In genomic region chrX:142228055-142228768, GRCm38 (mm10) we compare ENCODE assay signal across 7 mouse cellular contexts. TPM values are rescaled to one million over a fixed set of nuclear protein-coding genes. Genes with fewer than 3 reads are reported as not detected.
DNase-seq lines count a peak whose midpoint lies in the region; ATAC-seq and TF ChIP-seq lines count a peak whose summit lies in the region.

No protein-coding gene starts in this region.

- no peak for TF ChIP-seq CTCF in intestine, postnatal 0 days (IDR thresholded peaks at IDR 0.05; ENCODE audit: low read depth)

- H3K36me3 ChIP-seq in embryonic facial prominence, embryonic 10.5 days (replicated peaks), result no peaks in the 10 kb centered on the region
- no peaks in the 10 kb centered on the region for H3K36me3 ChIP-seq in intestine, postnatal 0 days (ENCODE audit: control insufficient read depth, insufficient read depth)
- no peaks in the 10 kb centered on the region for H3K36me3 ChIP-seq in limb, embryonic 10.5 days
- H3K36me3 ChIP-seq in midbrain, embryonic 13.5 days, result no peaks in the 10 kb centered on the region

- H3K27ac ChIP-seq in embryonic facial prominence, embryonic 10.5 days (replicated peaks), result peak overlapping the region; percentile 86
- peak overlapping the region; percentile 79 for H3K27ac ChIP-seq in intestine, postnatal 0 days (ENCODE audit: low read depth, low read length)
- H3K27ac ChIP-seq in limb, embryonic 10.5 days, result peak overlapping the region; percentile 85
- H3K27ac ChIP-seq in midbrain, embryonic 13.5 days, result peak overlapping the region; percentile 84

- WGBS in embryonic facial prominence, embryonic 10.5 days, result 20% methylated on average over 37 of the region's 42 CpGs
- WGBS in intestine, postnatal 0 days, result 24% methylated on average over 33 of the region's 42 CpGs
- 14% methylated on average over 30 of the region's 42 CpGs for WGBS in limb, embryonic 10.5 days
- WGBS in midbrain, embryonic 13.5 days, result 30% methylated on average over 35 of the region's 42 CpGs

- no peaks in the 10 kb centered on the region for H3K4me1 ChIP-seq in embryonic facial prominence, embryonic 10.5 days
- no peaks in the 10 kb centered on the region for H3K4me1 ChIP-seq in intestine, postnatal 0 days (replicated peaks; ENCODE audit: control insufficient read depth, insufficient read depth, low read length)
- H3K4me1 ChIP-seq in limb, embryonic 10.5 days, result no peaks in the 10 kb centered on the region
- no peaks in the 10 kb centered on the region for H3K4me1 ChIP-seq in midbrain, embryonic 13.5 days (replicated peaks)

- H3K4me2 ChIP-seq in intestine, postnatal 0 days (replicated peaks; ENCODE audit: low read depth), result peak overlapping the region; percentile 57
- H3K4me2 ChIP-seq in midbrain, embryonic 13.5 days (replicated peaks), result peak overlapping the region; percentile 48

- peak; percentile 84 for DNase-seq in adrenal gland, postnatal 14 days
- DNase-seq in embryonic facial prominence, embryonic 10.5 days (ENCODE audit: low spot score), result peak; percentile 80
- peak; percentile 36 for DNase-seq in gonadal fat pad, adult 2 months (ENCODE audit: low read depth)
- peak; percentile 65 for DNase-seq in limb, embryonic 10.5 days (ENCODE audit: low spot score)
- DNase-seq in spleen, adult 12 weeks (ENCODE audit: low spot score), result peak; percentile 47

- ATAC-seq in intestine, postnatal 0 days, result peak; percentile 90
- peak; percentile 99 for ATAC-seq in midbrain, embryonic 13.5 days

- no peak overlapping the region for H3K9ac ChIP-seq in intestine, postnatal 0 days (ENCODE audit: low read depth, low read length)
- H3K9ac ChIP-seq in midbrain, embryonic 13.5 days (replicated peaks), result peak overlapping the region; percentile 57

- H3K4me3 ChIP-seq in embryonic facial prominence, embryonic 10.5 days, result peak overlapping the region; percentile 61
- peak overlapping the region; percentile 51 for H3K4me3 ChIP-seq in intestine, postnatal 0 days (ENCODE audit: low read depth, low read length)
- peak overlapping the region; percentile 56 for H3K4me3 ChIP-seq in limb, embryonic 10.5 days
- peak overlapping the region; percentile 53 for H3K4me3 ChIP-seq in midbrain, embryonic 13.5 days (replicated peaks)

- no peaks in the 10 kb centered on the region for H3K9me3 ChIP-seq in embryonic facial prominence, embryonic 10.5 days
- H3K9me3 ChIP-seq in intestine, postnatal 0 days (ENCODE audit: control insufficient read depth), result no peaks in the 10 kb centered on the region
- H3K9me3 ChIP-seq in limb, embryonic 10.5 days (replicated peaks), result no peaks in the 10 kb centered on the region
- no peaks in the 10 kb centered on the region for H3K9me3 ChIP-seq in midbrain, embryonic 13.5 days

- H3K27me3 ChIP-seq in embryonic facial prominence, embryonic 10.5 days (replicated peaks; ENCODE audit: low read depth, poor library complexity, severe bottlenecking), result peaks cover 3% of the 10 kb centered on the region
- H3K27me3 ChIP-seq in intestine, postnatal 0 days (replicated peaks; ENCODE audit: control insufficient read depth, insufficient read depth, low read length), result no peaks in the 10 kb centered on the region
- H3K27me3 ChIP-seq in limb, embryonic 10.5 days (ENCODE audit: low read depth, poor library complexity, severe bottlenecking), result peaks cover 34% of the 10 kb centered on the region
- no peaks in the 10 kb centered on the region for H3K27me3 ChIP-seq in midbrain, embryonic 13.5 days

RNA-seq across cellular contexts. Expression of gene Nxt2, which starts 1.6 kb away (rescaled TPM):
- 14.6 and 18.0 TPM in 2 replicates for total RNA-seq in adrenal gland, postnatal 14 days (2021)
- 7.6 and 9.2 TPM in 2 replicates for polyA plus RNA-seq in embryonic facial prominence, embryonic 10.5 days (2016; fragmentation: Nextera tagmentation; extraction: Ambion mirVana)
- 5.3 and 5.4 TPM in 2 replicates for polyA plus RNA-seq in gonadal fat pad, adult 2 months (2012; rRNA removed)
- 12.1 and 12.7 TPM in 2 replicates for polyA plus RNA-seq in intestine, postnatal 0 days (2015; fragmentation: Nextera tagmentation; extraction: Ambion mirVana)
- 8.9 and 9.0 TPM in 2 replicates for polyA plus RNA-seq in limb, embryonic 10.5 days (2016; fragmentation: Nextera tagmentation; extraction: Ambion mirVana)
- 12.5 and 14.6 TPM in 2 replicates for polyA plus RNA-seq in midbrain, embryonic 13.5 days (2015; fragmentation: Nextera tagmentation; extraction: Ambion mirVana)

RNA-seq across cellular contexts. Expression of gene Gucy2f, which starts 31.5 kb away (rescaled TPM):
- total RNA-seq in adrenal gland, postnatal 14 days (2021), result not detected in 2 replicates
- not detected in 2 replicates for polyA plus RNA-seq in embryonic facial prominence, embryonic 10.5 days (2016; fragmentation: Nextera tagmentation; extraction: Ambion mirVana)
- 0.05 and 0.11 TPM in 2 replicates for polyA plus RNA-seq in gonadal fat pad, adult 2 months (2012; rRNA removed)
- polyA plus RNA-seq in intestine, postnatal 0 days (2015; fragmentation: Nextera tagmentation; extraction: Ambion mirVana), result not detected in 2 replicates
- polyA plus RNA-seq in limb, embryonic 10.5 days (2016; fragmentation: Nextera tagmentation; extraction: Ambion mirVana), result not detected in 2 replicates
- polyA plus RNA-seq in midbrain, embryonic 13.5 days (2015; fragmentation: Nextera tagmentation; extraction: Ambion mirVana), result 0.03 TPM in 2 replicates

Comparison
In these comparisons a context has a peak if more than half of its experiments do, and no peak if none do; other contexts are left out.
1. Peak in every context shown above with its lines: DNase-seq, ATAC-seq, H3K4me3 ChIP-seq and H3K27ac ChIP-seq.